8 mouse cellular contexts compared by ENCODE assay signal in the genomic region with DNA sequence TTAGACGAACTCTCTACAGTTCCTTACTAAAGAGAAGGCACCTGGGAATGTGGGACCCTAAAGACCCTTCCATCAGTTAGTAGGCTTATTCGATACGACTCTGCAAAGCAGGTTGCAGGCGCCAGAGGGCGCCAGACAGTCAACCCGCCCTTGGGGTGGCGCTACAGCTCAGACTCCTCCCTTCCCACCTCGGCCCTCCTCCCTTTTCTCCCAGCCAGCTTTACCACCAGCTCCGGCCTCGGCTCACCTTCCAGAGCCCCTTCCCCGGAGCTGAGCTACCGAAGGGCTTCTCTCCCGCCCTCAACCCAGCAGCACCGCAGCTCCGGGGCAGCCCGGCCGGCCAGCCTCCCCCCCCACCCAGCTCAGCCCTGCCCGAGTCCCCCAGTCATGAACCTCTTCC. TPM values are rescaled to one million over a fixed set of nuclear protein-coding genes. Genes with fewer than 3 reads are reported as not detected.
DNase-seq lines count a peak whose midpoint lies in the region; ATAC-seq and TF ChIP-seq lines count a peak whose summit lies in the region.

Gene Kdelr1 (plus strand): TSS at position 149 of the 400 bp plus-strand sequence.

- under 1% methylated on average over 18 of the region's 18 CpGs for WGBS in forebrain, embryonic 14.5 days
- under 1% methylated on average over 18 of the region's 18 CpGs for WGBS in neural tube, embryonic 15.5 days

- peaks cover 14% of the 10 kb centered on the region for H3K36me3 ChIP-seq in ES-Bruce4 (ENCODE audit: control insufficient read depth, insufficient read depth, low read length, poor library complexity, severe bottlenecking)
- peaks cover 29% of the 10 kb centered on the region for H3K36me3 ChIP-seq in forebrain, embryonic 14.5 days (ENCODE audit: control insufficient read depth, insufficient read depth, low read length)
- peaks cover 26% of the 10 kb centered on the region for H3K36me3 ChIP-seq in neural tube, embryonic 15.5 days

- H3K27ac ChIP-seq in ES-Bruce4 (ENCODE audit: insufficient read depth, low read length), result 0 out of 2 replicates have a peak within 1 kb of the TSS, but pooled peaks have one; percentile 34
- peak within 1 kb of the TSS; percentile 78 for H3K27ac ChIP-seq in forebrain, embryonic 14.5 days (ENCODE audit: low read depth, low read length)
- H3K27ac ChIP-seq in neural tube, embryonic 15.5 days (replicated peaks), result peak within 1 kb of the TSS; percentile 87

- H3K9ac ChIP-seq in ES-Bruce4 (ENCODE audit: low read depth, poor library complexity, severe bottlenecking), result peak within 1 kb of the TSS; percentile 94
- peak within 1 kb of the TSS; percentile 98 for H3K9ac ChIP-seq in forebrain, embryonic 14.5 days (ENCODE audit: low read length)
- peak within 1 kb of the TSS; percentile 93 for H3K9ac ChIP-seq in neural tube, embryonic 15.5 days (replicated peaks)

- ATAC-seq in cerebellum, adult (ENCODE audit: insufficient number of reproducible peaks, low FRiP score, low TSS enrichment), result peak; percentile 67; the same call in 1 of the 2 replicates
- ATAC-seq in forebrain, embryonic 14.5 days, result peak; percentile 79
- peak; percentile 75 for ATAC-seq in neural tube, embryonic 15.5 days (ENCODE audit: low FRiP score)

- intact Hi-C loops in heart, postnatal 14 days (cut with DNase I), result loop anchor here (2.0 to 5.0 kb wide), 4 partner anchors 24 to 135 kb away; partner anchors contain the start of genes Ccdc114, Syngr4 and Tmem143

- no peaks in the 10 kb centered on the region for H3K4me1 ChIP-seq in ES-Bruce4 (ENCODE audit: control insufficient read depth, insufficient read depth, low read length)
- peaks cover 19% of the 10 kb centered on the region for H3K4me1 ChIP-seq in forebrain, embryonic 14.5 days (ENCODE audit: control insufficient read depth, insufficient read depth, low read length)
- H3K4me1 ChIP-seq in neural tube, embryonic 15.5 days, result peaks cover 58% of the 10 kb centered on the region

- H3K4me2 ChIP-seq in forebrain, embryonic 14.5 days (ENCODE audit: low read length), result peak within 1 kb of the TSS; percentile 87
- peak within 1 kb of the TSS; percentile 80 for H3K4me2 ChIP-seq in neural tube, embryonic 15.5 days

- no peaks in the 10 kb centered on the region for H3K9me3 ChIP-seq in ES-Bruce4 (replicated peaks; ENCODE audit: control insufficient read depth, insufficient read depth, low read length, poor library complexity, severe bottlenecking)
- H3K9me3 ChIP-seq in forebrain, embryonic 14.5 days (replicated peaks; ENCODE audit: control insufficient read depth, low read length), result no peaks in the 10 kb centered on the region
- no peaks in the 10 kb centered on the region for H3K9me3 ChIP-seq in neural tube, embryonic 15.5 days (replicated peaks)

- H3K27me3 ChIP-seq in ES-Bruce4 (ENCODE audit: control insufficient read depth, insufficient read depth, low read length, poor library complexity, severe bottlenecking), result no peaks in the 10 kb centered on the region
- peaks cover 27% of the 10 kb centered on the region; the same call in 1 of the 2 replicates for H3K27me3 ChIP-seq in forebrain, embryonic 14.5 days (replicated peaks; ENCODE audit: control insufficient read depth, insufficient read depth, low read length)
- H3K27me3 ChIP-seq in neural tube, embryonic 15.5 days (replicated peaks), result no peaks in the 10 kb centered on the region; the same call in 1 of the 2 replicates

- TF ChIP-seq EP300 in ES-Bruce4 (IDR thresholded peaks at IDR 0.05; ENCODE audit: insufficient read depth, low read depth, low read length), result no peak

- TF ChIP-seq POLR2A in ES-Bruce4 (IDR thresholded peaks at IDR 0.05; ENCODE audit: insufficient read depth, low read length), result peak; percentile 48

- TF ChIP-seq CTCF in ES-Bruce4 (IDR thresholded peaks at IDR 0.05; ENCODE audit: low read depth, low read length), result peak; percentile 95

- peak; percentile 96 for DNase-seq in forebrain, embryonic 14.5 days (ENCODE audit: low spot score)
- peak; percentile 92 to 94 for DNase-seq in heart, postnatal 14 days
- DNase-seq in layer of hippocampus, adult 11-12 months (ENCODE audit: low spot score), result peak; percentile 90
- DNase-seq in lung, adult 18-20 months, result peak; percentile 89 to 91
- DNase-seq in testis, postnatal 14 days (ENCODE audit: low spot score), result peak; percentile 88

- H3K4me3 ChIP-seq in ES-Bruce4 (ENCODE audit: low read depth, low read length), result peak within 1 kb of the TSS; percentile 94
- peak within 1 kb of the TSS; percentile 76 for H3K4me3 ChIP-seq in forebrain, embryonic 14.5 days (ENCODE audit: low read depth, low read length)
- H3K4me3 ChIP-seq in neural tube, embryonic 15.5 days (replicated peaks), result peak within 1 kb of the TSS; percentile 83

RNA-seq across cellular contexts. Expression of gene Kdelr1, which starts in this region (rescaled TPM):
- 98.0 and 102 TPM in 2 replicates for polyA plus RNA-seq in ES-Bruce4 (2011; ENCODE audit: insufficient read depth, insufficient read length, low read depth, missing spikeins)
- polyA plus RNA-seq in forebrain, embryonic 14.5 days (2014; fragmentation: Nextera tagmentation; extraction: Ambion mirVana), result 104 and 111 TPM in 2 replicates
- total RNA-seq in heart, postnatal 14 days (2021), result 100 to 1,000 TPM; 103 to 109 TPM
- polyA plus RNA-seq in neural tube, embryonic 15.5 days (2015; fragmentation: Nextera tagmentation; extraction: Ambion mirVana), result 55.7 and 65.9 TPM in 2 replicates

Comparison
In these comparisons a context has a peak if more than half of its experiments do, and no peak if none do; other contexts are left out.
1. Peak in every context shown above with its lines: DNase-seq, ATAC-seq, H3K4me3 ChIP-seq and H3K27ac ChIP-seq.
2. H3K27ac ChIP-seq: peak in every context shown above with its lines; median percentile 87 in neural tube, embryonic 15.5 days; 78 in forebrain, embryonic 14.5 days; 34 in ES-Bruce4.